Mouse (Mus musculus) ZHBTc4 (cell line): Measurements from ENCODE around the gene Kdm4b.
A peak's percentile ranks its signal among the peaks of the same experiment; 100 is the strongest.

ENCODE experiments used
- DNase-seq: peaks from one replicate; pipeline ENCODE4 v3.0.0-alpha.2; 2011; ENCODE audit warnings: low read depth, low spot score

The Kdm4b gene

DNA sequence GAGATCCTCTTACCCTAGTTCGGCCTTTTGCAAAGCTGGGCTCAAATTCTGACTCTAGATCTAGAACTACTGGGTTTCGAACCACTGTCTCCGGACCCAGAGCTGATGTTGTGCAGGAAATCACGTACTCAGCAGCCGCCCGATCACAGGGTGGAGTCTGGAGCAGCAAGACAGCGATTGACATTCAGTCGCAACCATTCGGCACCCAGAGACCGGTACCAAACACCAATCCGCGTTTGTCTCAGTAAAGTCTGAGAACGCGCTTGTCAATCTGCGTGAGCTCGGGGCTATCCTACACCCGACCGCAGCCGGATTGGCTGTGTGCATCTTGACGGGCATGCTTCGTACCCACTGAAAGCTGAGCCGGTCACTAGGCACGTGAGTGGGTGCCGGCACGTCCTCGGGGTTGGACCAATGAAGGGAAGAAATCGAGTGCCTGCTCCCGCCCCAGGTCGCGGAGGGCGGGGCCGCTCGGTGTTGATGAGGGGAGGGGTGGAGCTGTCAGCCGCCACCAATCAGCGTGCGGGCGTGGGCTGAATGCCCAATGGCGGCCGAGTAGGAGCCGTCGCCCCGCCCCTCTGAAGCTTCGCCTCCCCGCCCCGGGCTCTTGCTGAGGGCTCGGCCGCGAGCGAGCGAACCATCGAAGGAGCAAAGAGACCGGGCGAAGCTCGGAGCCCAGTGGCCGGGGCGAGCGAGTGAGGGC lies at the start of gene Kdm4b:
Gene Kdm4b (plus strand): TSS at position 613 of the 703 bp plus-strand sequence.
- peak; percentile 100 for DNase-seq

DNA sequence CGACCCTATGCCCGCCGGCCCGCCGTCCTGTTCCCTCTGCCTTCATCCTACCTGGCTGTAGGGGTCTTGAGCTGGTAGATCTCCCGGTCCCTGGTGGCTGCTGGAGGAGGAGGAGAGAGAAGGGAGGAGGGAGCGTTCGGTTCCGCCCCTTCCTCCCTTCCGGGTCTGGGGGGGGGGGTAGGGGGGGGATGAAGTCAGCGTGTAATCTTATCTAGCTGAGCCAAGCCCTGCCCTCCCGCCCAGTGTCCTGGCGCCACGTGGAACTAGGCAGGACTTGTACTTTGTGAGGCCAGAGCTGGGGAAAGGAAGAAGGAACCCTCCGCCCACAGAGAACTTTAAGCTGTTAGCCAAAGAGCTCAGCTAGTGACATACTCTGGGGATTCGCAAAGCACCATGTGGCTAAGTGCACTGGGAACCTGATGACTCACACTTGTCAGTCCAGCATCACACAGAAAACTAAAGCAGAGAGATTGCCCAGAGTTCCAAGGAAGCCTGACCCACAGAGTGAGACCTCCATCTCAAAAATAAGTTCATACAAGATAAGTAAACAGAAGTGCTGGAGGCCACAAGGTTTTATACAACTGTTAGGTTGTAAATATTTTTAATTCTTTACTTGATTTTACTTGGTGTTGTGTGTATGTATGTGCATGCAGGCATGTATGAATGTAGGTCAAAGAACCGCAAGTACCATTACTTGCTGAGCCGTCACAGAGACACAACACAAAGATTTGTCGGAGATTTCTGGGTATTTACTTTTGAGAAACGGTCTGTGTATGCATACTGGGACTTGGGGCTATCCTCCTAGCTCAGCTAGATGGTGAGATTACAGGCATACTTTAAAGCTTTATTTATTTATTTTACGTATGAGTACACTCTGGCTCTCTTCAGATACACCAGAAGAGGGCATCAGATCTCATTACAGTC lies 49.0 kb upstream of the Kdm4b start, which contains the start of gene Ticam1:
Gene Ticam1 (minus strand): TSS at position 144 of the 924 bp plus-strand sequence.
- peak; percentile 97 for DNase-seq

DNA sequence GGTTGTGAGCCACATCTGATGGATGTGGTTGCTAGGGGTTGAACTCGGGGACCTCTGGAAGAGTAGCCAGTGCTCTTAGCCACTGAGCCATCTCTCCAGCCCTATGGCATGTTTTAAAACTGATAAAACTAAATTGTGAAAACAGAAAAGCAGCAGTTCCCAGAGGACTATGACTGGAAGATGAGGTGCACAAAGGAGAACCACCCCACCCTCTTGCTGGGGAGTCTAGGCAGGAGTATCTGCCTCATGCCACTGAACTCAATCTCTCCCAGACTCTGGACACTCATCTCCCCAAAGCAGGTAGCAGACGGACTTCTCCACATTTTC lies 48.3 kb upstream of the Kdm4b start:
- no peak for DNase-seq

DNA sequence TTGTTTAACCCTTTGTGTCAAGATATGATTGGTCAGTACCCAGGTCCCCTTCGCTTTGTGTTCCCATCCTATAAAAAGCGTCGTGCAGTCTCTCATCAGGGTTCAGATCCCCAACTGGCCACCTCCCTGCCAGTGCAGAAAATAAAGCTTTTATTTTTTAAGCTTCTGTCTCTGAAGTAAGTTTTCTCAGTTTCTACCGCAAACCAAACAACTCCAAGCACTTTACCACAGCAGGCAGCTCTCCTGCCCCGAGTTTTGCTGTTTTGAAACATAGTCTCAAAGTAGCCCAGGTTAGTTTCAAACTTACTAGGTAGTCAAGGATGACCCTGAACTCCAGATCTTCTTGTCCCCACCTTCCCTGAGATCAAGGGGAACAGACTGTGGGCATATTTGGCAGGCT lies 47.5 kb upstream of the Kdm4b start:
- DNase-seq, result no peak

DNA sequence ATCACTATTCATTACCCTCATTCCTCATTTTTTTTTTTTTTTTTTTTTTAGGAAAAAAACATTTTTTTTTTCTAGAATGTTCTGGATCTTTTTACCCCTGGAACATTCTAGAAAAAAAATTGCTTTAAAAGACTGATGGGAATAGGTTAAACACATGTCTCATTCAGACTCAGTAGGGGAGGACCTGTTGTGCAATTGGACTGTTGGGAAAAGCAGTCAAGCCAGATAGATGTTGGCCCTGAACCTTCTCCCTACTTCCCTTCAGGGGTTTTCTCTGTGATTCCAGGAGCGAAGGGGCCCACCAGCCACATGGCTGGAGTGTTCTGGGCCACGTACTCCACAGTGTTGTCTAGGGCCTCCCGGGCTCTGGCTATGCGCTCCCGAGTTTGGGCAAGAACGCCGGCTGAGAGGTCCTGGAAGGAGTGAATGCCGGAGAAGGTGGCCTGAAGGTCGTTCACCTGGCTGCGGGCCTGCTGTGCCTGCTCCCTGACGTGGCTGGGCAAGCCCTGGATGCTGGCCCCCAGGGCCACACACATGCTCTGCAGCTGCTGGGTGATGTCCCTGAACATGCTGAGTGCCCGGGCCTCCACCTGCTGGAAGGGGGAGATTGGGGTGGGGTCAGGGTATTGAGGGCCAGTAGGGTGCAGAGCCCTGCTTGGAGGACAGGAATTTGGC lies 46.2 kb upstream of the Kdm4b start:
- DNase-seq, result no peak

DNA sequence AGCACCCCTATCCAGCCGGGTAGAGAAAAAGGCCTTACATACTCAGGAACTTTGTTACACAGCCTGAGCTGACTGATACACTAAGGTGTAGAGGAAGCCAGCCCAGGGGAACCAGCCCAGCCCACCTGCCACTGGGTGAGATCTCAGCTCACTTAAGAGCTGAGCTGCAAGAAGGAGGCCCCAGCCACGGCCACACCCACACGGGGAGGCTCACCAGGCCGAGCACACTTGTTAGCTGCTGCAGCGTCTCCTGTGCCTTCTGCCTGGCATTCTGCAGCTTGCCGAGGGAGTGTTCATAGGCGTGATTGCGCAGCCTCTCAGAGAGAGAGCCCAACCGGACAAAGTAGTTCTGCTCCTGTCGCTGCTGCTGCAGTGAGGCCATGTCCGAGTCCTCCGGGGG lies 44.7 kb upstream of the Kdm4b start:
- DNase-seq, result peak; percentile 66

DNA sequence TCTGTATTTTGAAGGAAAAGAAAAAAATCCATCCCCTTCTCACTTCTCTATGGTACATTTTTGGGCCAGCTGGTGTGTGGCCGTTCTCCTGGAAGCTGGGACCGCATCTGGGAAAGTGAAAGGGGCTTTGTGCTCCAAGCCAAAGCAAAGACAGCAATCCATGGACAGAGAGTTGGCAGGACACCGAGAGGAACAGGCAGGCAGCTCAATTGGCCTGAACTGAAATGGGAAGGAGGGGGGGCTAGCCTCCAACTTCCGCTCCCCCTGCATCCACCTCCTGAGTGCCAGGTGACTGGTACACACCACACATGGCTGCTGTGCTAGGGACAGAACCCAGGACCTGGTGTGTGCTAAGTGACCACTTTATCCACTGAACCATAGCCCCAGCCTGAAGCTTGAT lies 43.1 kb upstream of the Kdm4b start:
- no peak for DNase-seq

DNA sequence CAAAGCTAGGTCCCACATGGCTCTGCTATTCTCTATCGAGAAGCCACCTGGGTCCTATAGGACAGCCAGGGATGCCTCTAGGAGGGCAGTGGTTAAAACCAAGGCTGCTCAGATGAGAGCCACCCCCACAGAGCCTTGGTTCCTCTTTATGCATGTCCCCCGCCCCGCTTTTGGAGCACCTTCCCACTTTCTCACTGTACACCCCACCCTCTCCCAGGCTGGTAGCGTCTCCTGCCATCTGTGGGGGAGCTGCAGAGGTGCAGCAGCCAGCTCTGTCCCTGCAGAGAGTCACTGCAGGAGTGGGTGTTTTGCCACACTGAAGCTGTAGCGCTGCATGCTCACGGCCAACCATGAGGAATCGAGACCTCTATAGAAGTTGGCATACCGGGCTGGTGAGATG lies 42.5 kb upstream of the Kdm4b start:
- DNase-seq, result no peak

DNA sequence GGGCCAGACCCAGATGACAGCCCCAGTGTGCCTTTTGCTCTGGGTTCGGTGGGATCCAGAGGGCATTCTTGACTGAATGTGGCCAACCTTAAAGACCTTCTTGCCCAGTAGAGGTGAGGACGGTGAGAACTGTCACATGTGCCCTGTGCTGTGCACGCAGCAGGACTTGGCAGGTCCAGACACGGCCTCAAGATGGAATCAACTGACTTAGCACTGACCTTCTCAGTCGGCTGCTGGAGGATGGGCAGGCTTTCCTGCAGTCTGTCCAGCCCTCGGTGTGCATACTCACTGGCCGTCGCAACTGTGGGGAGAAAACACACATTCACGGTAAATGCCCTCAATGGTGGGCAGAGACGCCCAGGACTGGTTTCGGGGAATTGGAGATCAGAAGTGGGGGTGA lies 39.9 kb upstream of the Kdm4b start:
- no peak for DNase-seq

DNA sequence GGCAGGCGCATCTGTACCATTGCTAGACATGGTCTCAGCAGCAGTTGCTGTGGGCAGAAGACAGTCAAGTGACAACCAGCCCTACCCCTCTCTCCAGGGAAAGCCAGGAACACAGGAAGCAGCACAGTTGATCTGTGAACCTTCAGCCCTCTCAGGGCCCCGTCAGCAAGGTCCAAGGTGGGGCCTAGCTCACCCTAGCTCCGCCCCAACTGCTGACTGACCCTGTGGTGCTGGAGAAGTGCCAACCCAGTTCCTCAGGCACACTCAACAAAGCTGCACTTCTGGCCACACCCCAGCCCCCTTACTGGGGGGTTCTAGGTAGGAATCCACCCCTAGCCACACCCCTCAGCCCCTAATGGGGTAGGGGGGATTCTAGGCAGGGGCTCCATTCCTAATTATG lies 38.0 kb upstream of the Kdm4b start:
- DNase-seq, result peak; percentile 85

DNA sequence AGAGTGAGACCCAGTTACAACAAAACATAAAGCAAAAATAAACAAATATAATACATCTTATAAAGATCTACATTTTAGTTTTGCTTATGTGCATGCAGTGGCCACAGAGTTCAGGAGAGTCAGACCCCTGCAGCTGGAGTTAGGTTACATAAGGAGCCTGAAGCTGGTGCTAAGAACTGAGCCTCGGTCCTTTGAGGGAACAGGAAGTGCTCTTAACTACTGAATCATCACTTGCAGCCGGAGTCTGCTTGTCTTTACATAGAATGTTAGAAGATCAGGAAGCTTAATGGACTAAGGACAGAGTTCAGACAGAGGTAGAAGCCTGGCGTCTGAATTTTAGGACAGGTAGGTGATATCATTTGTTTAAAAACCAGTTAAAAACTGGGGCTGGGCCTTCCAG lies 37.0 kb upstream of the Kdm4b start:
- DNase-seq, result no peak

DNA sequence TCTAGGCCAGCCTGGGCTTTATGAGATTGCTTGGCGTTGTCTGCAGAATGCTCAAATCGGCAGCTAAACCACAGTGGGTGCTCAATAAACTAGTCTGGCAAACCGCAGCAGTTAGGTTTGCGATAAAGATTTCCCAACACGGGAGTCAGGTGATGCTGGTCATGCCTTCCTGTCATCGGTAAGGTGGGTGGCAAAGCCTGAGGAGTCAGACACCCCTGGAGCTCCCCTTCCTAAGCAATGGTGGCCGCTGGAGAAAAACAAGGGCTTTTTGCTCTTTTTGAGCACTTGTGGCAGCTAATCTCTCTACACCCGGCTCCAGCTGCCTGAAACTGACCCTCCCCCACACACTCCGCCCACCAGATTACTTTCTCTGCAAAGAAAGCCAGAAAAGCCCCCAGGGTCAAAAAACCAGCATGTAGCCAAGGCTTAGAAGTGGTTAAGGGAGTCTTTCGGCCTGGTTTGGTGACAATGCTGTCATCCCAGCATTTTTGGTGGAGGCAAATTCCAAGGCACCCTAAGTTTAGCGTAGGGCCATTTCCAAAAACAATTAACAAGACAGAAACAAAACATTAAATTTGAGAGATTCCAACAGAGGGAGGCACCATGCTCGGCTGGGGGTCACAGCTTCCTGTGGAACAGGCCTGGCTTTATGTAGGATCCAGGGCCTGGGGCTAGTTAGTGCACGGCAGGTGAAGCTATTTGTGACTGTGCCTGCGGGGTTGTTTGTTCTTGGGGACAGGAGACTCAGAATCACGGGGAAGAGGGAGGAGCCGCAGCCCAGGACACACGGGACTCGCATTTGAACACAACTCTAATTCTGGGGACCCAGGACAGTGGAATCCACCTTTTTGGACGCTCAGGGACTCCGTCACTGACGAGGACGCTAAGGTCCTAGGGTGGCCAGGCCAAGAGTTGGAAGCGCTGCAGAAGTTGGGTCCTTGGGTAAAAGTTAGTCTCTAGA lies 36.2 kb upstream of the Kdm4b start:
- DNase-seq, result peak; percentile 95

DNA sequence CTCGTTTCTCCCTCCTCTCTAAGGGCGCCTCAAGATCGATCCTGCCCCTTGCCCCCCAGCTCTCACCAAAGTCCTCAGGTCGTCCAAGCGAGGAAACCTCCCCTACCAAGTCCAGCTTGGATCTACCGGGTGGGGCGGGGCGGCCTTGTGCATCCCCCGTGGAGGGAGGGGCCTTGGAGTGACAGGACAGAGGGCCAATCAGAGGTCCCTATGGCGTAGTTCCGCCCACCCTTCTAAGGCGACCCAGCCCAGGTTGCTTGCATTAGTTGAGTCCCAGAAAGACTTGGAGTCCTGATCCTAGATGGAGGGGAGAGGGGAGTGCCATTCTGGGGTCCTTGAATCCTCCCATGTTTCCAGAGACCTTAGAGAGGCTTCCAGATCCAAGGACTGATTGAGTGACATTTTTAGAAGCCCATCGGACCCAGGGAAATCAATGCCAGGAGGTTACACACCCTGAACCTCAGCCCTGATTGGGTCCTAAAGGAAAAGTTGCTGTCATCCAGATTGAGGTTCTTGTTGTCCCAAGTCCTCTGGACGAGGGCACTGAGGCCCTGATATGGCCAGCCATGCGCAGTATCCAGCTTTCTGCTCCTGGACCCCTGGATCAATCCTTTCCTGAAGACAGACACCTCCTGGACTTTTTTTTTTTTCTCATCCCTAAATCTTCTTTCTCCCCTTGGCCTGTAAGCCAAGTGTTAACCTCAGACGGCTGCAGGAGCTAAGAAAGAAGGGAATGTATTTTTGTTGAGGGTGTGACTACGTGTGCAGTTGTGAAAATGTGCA lies 35.3 kb upstream of the Kdm4b start:
- DNase-seq, result peak; percentile 97

DNA sequence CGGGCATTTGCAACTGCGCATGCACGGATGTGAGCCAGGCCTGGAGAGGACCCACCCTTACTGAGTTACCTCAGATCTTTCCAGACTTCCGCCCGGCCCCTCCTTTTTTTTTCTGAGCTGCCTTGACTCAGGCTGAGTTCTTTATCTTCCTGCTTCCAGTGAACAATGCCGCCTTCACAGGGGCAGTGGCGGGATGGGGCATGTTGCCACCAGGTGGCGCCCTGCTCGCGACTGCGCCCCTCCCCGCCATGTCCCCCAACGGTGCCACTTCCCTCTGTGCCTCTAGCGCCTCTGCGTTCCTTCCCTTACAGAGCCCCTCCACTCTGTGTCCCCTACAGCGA lies 34.7 kb upstream of the Kdm4b start:
- DNase-seq, result peak; percentile 97

DNA sequence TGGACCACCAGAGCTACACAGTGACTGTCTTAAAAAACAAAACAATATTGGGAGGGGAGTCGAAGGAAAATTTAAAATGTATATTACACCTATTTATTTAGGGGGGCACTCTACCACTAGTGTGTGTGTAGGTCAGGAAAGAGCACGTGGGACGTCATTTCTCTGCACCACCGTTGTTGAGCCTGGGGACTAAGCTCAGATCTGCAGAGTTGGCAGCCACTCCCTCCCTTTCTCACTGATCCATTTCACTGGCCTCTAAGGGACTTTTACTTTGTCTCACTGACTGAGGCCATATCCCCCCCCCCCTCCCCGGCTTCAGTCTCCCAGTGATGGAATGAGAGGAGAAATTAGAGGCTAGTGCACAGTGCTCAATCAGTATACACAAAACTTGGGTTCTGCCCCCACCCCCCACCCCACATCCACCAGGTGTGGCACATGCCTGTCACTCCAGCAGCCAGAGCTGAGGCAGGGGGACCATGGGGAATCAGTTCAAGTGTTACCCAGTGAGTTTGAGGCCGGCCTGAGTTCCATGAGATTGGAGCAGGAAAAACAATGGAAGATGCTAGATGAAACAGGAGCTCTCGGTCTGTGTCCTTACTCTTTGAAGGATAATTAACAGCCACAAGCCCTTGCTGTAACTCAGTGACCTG lies 33.9 kb upstream of the Kdm4b start:
- DNase-seq, result no peak

DNA sequence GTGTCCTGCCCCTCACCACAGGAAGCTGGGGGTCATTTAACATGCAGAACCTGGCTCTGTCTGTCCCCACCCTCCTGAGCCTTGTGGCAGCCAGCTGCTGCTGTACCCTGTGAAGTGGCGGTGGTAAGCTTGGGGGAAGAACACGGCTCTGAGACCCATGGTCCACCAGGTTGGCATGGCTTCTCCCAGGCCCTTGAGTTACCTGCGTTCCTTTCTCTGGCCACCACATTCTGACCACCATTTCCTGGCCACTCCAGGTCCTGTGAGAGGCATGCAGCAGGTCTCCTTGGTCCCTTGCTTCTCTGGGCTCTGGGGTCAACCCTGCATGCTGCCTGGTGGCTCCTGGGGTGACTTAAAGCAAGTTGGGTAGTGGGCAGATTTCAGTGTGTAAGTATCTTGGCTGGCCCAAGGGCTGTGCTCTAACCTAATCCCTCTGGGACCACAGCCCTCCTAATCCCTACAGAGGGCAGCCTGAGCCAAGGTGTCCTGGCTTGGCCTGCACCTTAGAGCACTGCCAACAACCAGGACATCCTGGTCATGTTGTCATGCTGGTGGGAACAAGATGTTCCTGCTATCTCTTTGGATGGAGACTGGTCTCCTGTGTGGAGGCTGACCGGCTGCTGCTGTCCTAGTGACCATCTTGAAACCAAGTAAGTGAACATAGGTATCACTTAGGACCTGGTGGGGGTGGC lies 33.2 kb upstream of the Kdm4b start, which contains the start of gene Plin3:
Gene Plin3 (minus strand): TSS at position 343 of the 692 bp plus-strand sequence.
- DNase-seq, result no peak

DNA sequence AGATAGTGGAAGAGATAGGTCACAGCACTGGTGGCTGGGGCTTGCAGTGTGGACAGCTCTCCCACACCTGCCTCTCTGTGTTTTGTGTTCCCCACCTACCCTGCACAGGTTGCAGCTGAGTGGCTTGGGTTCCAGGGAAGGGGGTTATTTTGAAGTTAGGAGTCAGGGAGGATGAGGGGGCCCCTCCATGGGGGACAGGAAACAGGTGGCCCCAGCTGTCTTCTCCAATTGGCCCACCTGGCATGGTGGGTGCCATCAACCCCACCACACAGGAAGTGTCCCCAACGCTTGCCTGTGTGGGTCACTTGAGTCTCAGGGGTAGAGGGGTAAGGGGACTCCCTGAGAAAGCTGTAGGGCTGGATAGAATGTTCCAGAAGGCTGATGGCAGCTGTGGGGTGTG lies 32.6 kb upstream of the Kdm4b start:
- no peak for DNase-seq

DNA sequence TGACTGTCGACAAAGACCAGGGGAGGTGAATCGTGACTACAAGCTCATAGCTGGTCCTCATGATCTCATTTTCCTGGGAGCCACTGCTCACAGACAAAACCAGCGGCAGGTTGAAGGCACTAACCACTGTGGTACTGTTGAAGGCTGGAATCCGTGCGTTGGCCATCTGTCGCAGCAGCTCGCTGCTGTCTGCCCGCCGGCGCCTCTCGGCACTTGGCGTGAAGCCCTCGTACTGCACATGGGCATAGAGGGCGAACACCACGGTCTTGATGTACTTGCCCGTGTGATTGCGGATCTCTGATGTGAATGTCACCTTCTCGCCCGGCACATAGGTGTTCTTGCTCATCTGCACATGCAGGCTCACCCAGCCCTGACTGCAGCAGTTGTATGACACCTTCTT lies 31.6 kb upstream of the Kdm4b start:
- DNase-seq, result no peak

DNA sequence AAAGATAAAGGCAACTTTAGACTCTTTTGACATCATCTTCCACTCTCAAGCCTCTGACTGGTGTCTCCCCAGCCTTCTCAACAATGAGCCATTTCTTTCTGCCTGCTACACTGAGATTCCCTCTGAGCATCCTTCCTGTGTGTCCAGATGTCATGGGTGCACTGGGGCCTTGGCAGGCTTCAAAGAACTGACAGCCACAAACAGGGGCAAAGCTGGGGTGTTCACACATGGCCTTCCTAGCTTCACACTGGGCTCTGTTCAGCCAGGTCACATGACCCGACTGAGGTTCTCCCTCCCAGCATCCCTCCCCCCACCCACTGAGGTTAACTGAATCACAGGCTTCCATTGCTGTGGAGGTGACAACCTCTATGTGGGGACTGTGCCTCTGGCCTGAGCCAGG lies 29.7 kb upstream of the Kdm4b start:
- DNase-seq, result no peak
